18 mouse cellular contexts compared by ENCODE assay signal in the genomic region with DNA sequence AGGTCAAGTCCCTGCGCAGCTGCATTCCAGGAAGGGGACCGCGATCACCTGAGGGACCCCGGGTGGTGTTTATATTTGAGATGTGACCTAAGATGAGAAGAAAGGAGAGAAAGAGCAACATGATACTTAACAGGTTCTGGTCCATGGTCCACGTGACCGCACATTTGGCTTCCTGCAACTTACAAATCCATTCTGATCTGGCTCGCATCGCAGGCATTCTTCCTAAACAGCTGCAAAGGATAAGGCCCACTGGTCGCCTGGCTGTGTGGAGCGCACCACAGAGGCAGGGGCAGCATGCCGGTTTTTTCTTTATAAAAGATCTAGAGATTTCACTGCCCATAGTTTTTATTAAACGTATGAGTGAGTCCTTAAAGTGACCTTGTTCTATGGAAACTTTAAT.
DNase-seq lines count a peak whose midpoint lies in the region; ATAC-seq and TF ChIP-seq lines count a peak whose summit lies in the region.
"Had no signal": no experiment of that assay in that cellular context is flagged by ENCODE, and none has a peak within 500 bp of the region (broad histone marks: within the 10 kb centered on the region; RNA-seq: fewer than 3 reads in every experiment).

No protein-coding gene starts in this region.

- no peak for TF ChIP-seq POLR2A in heart, adult 2 months (IDR thresholded peaks at IDR 0.05; ENCODE audit: insufficient read depth, low read depth, low read length)

- no peaks in the 10 kb centered on the region for H3K36me3 ChIP-seq in heart, embryonic 14.5 days (ENCODE audit: control insufficient read depth, insufficient read depth, low read length)
- no peaks in the 10 kb centered on the region for H3K36me3 ChIP-seq in heart, adult 2 months (ENCODE audit: control insufficient read depth, insufficient read depth, low read length)
- H3K36me3 ChIP-seq in kidney, embryonic 16.5 days (ENCODE audit: insufficient read depth, low read length), result no peaks in the 10 kb centered on the region
- no peaks in the 10 kb centered on the region for H3K36me3 ChIP-seq in embryonic facial prominence, embryonic 10.5 days (replicated peaks)
- H3K36me3 ChIP-seq in embryonic facial prominence, embryonic 14.5 days (ENCODE audit: control insufficient read depth, insufficient read depth, low read length), result no peaks in the 10 kb centered on the region
- H3K36me3 ChIP-seq: forebrain, embryonic 15.5 days; G1E; limb, embryonic 12.5 days; midbrain, embryonic 13.5 days had no signal

- 28% methylated on average over 12 of the region's 12 CpGs for WGBS in heart, embryonic 14.5 days
- WGBS in heart, adult 2 months, result 53% methylated on average over 12 of the region's 12 CpGs
- 38% methylated on average over 12 of the region's 12 CpGs for WGBS in kidney, embryonic 16.5 days
- WGBS in embryonic facial prominence, embryonic 10.5 days, result 55% methylated on average over 12 of the region's 12 CpGs
- 37% methylated on average over 12 of the region's 12 CpGs for WGBS in embryonic facial prominence, embryonic 14.5 days

- peaks cover 7 to 11% of the 10 kb centered on the region in 2 experiments for H3K4me1 ChIP-seq in heart, embryonic 14.5 days (ENCODE audit: control insufficient read depth in 2 of 2, insufficient read depth in 2 of 2, low read length in 2 of 2)
- no peaks in the 10 kb centered on the region for H3K4me1 ChIP-seq in heart, adult 2 months (ENCODE audit: control insufficient read depth, insufficient read depth, low read length)
- H3K4me1 ChIP-seq in kidney, embryonic 16.5 days (ENCODE audit: insufficient read depth, low read length), result peaks cover 37% of the 10 kb centered on the region
- H3K4me1 ChIP-seq in embryonic facial prominence, embryonic 10.5 days, result peaks cover 49% of the 10 kb centered on the region
- H3K4me1 ChIP-seq in embryonic facial prominence, embryonic 14.5 days (ENCODE audit: control insufficient read depth, insufficient read depth, low read length), result peaks cover 5% of the 10 kb centered on the region; the same call in 1 of the 2 replicates
- H3K4me1 ChIP-seq: forebrain, embryonic 15.5 days; midbrain, embryonic 13.5 days had no signal

- H3K4me3 ChIP-seq in heart, embryonic 14.5 days (ENCODE audit: control insufficient read depth in 1 of 2, insufficient read depth in 1 of 2, low read depth in 1 of 2, low read length in 2 of 2), result peak overlapping the region; percentile 16 to 26; a peak in 3 of 4 replicates
- no peak overlapping the region for H3K4me3 ChIP-seq in heart, adult 2 months
- no peak overlapping the region for H3K4me3 ChIP-seq in kidney, embryonic 16.5 days (ENCODE audit: low read length)
- H3K4me3 ChIP-seq in embryonic facial prominence, embryonic 10.5 days, result no peak overlapping the region
- H3K4me3 ChIP-seq in embryonic facial prominence, embryonic 14.5 days (ENCODE audit: low read depth, low read length), result no peak overlapping the region
- H3K4me3 ChIP-seq: forebrain, embryonic 15.5 days; left cerebral cortex, adult 2 months; limb, embryonic 12.5 days; midbrain, embryonic 13.5 days had no signal

- H3K27me3 ChIP-seq in heart, embryonic 14.5 days (ENCODE audit: control insufficient read depth, insufficient read depth, low read length), result no peaks in the 10 kb centered on the region
- H3K27me3 ChIP-seq in heart, adult 2 months (ENCODE audit: control insufficient read depth, insufficient read depth, low read length), result no peaks in the 10 kb centered on the region
- no peaks in the 10 kb centered on the region for H3K27me3 ChIP-seq in kidney, embryonic 16.5 days (ENCODE audit: insufficient read depth, low read length)
- no peaks in the 10 kb centered on the region for H3K27me3 ChIP-seq in embryonic facial prominence, embryonic 10.5 days (replicated peaks; ENCODE audit: low read depth, poor library complexity, severe bottlenecking)
- no peaks in the 10 kb centered on the region for H3K27me3 ChIP-seq in embryonic facial prominence, embryonic 14.5 days (replicated peaks; ENCODE audit: control insufficient read depth, insufficient read depth, low read length)
- H3K27me3 ChIP-seq: forebrain, embryonic 15.5 days; midbrain, embryonic 13.5 days had no signal

- 0 out of 2 replicates have a peak overlapping the region, but pooled peaks have one; percentile 34 for H3K9ac ChIP-seq in heart, embryonic 14.5 days (ENCODE audit: low read length)
- H3K9ac ChIP-seq in heart, adult 2 months (ENCODE audit: low read depth, low read length), result no peak overlapping the region
- H3K9ac ChIP-seq in kidney, embryonic 16.5 days (replicated peaks; ENCODE audit: low read length), result no peak overlapping the region
- H3K9ac ChIP-seq in embryonic facial prominence, embryonic 14.5 days (ENCODE audit: low read depth, low read length), result no peak overlapping the region
- H3K9ac ChIP-seq: forebrain, embryonic 15.5 days; limb, embryonic 12.5 days; midbrain, embryonic 13.5 days had no signal

- DNase-seq in heart, adult 2 months, result no peak
- no peak for DNase-seq in kidney, adult 11 months
- peak; percentile 49 for DNase-seq in embryonic facial prominence, embryonic 10.5 days (ENCODE audit: low spot score)
- peak; percentile 81 for DNase-seq in embryonic facial prominence, embryonic 14.5 days (ENCODE audit: low spot score)
- DNase-seq: adrenal gland, adult 2 months; cerebellum, adult 11 months; cerebellum, postnatal 25 days; lung, postnatal 36 days; right cerebral cortex, postnatal 25 days had no signal

- TF ChIP-seq EP300 in heart, adult 2 months (IDR thresholded peaks at IDR 0.05; ENCODE audit: insufficient read depth, low read depth, low read length), result no peak

- H3K27ac ChIP-seq in heart, embryonic 14.5 days (replicated peaks in 1 of 2; ENCODE audit: control insufficient read depth in 1 of 2, insufficient read depth in 1 of 2, low read depth in 2 of 2, low read length in 2 of 2), result no peak overlapping the region
- no peak overlapping the region for H3K27ac ChIP-seq in heart, adult 2 months
- H3K27ac ChIP-seq in kidney, embryonic 16.5 days (ENCODE audit: low read length), result no peak overlapping the region
- no peak overlapping the region; the same call in 1 of the 2 replicates for H3K27ac ChIP-seq in embryonic facial prominence, embryonic 10.5 days (replicated peaks)
- H3K27ac ChIP-seq in embryonic facial prominence, embryonic 14.5 days (replicated peaks; ENCODE audit: low read depth, low read length), result no peak overlapping the region
- H3K27ac ChIP-seq: forebrain, embryonic 15.5 days; left cerebral cortex, adult 2 months; limb, embryonic 12.5 days; midbrain, embryonic 13.5 days had no signal

- peak overlapping the region; percentile 62 for H3K4me2 ChIP-seq in heart, embryonic 14.5 days (ENCODE audit: low read length)
- peak overlapping the region; percentile 22 for H3K4me2 ChIP-seq in kidney, embryonic 16.5 days (replicated peaks; ENCODE audit: low read depth, low read length)
- peak overlapping the region; percentile 8; the same call in 1 of the 2 replicates for H3K4me2 ChIP-seq in embryonic facial prominence, embryonic 14.5 days (ENCODE audit: low read depth, low read length)
- H3K4me2 ChIP-seq: forebrain, embryonic 15.5 days; limb, embryonic 12.5 days; midbrain, embryonic 13.5 days had no signal

- no peak for TF ChIP-seq CTCF in heart, adult 2 months (IDR thresholded peaks at IDR 0.05)

- no peaks in the 10 kb centered on the region for H3K79me2 ChIP-seq in heart, adult 2 months (replicated peaks; ENCODE audit: control insufficient read depth, insufficient read depth, low read length)

- no peak for ATAC-seq in heart, embryonic 14.5 days (ENCODE audit: insufficient number of reproducible peaks, insufficient read depth, low FRiP score, low read depth)
- ATAC-seq in kidney, embryonic 16.5 days (ENCODE audit: low FRiP score, low TSS enrichment), result no peak
- ATAC-seq in embryonic facial prominence, embryonic 14.5 days (ENCODE audit: low read depth), result peak; percentile 70; the same call in 1 of the 2 replicates
- no peak for ATAC-seq in megakaryocyte, adult 5-6 weeks (ENCODE audit: poor library complexity, severe bottlenecking)
- ATAC-seq: forebrain, embryonic 15.5 days; intestine, postnatal 0 days; midbrain, embryonic 13.5 days had no signal

- intact Hi-C loops in heart, adult 2 months (cut with DNase I), result no loop called here

- H3K9me3 ChIP-seq in heart, embryonic 14.5 days (ENCODE audit: control insufficient read depth, low read length), result no peaks in the 10 kb centered on the region
- H3K9me3 ChIP-seq in kidney, embryonic 16.5 days (ENCODE audit: low read length), result no peaks in the 10 kb centered on the region
- no peaks in the 10 kb centered on the region for H3K9me3 ChIP-seq in embryonic facial prominence, embryonic 10.5 days
- H3K9me3 ChIP-seq in embryonic facial prominence, embryonic 14.5 days (ENCODE audit: control insufficient read depth, low read length), result no peaks in the 10 kb centered on the region
- H3K9me3 ChIP-seq: forebrain, embryonic 15.5 days; G1E; limb, embryonic 12.5 days; midbrain, embryonic 13.5 days had no signal

Comparison
In these comparisons a context has a peak if more than half of its experiments do, and no peak if none do; other contexts are left out.
1. H3K4me3 ChIP-seq: peak in heart, embryonic 14.5 days (2 of 2); none in heart, adult 2 months (single experiment), kidney, embryonic 16.5 days (single experiment), embryonic facial prominence, embryonic 10.5 days (single experiment) and embryonic facial prominence, embryonic 14.5 days (single experiment).
2. H3K4me2 ChIP-seq: peak in every context shown above with its lines; median percentile 62 in heart, embryonic 14.5 days; 22 in kidney, embryonic 16.5 days; 8 in embryonic facial prominence, embryonic 14.5 days.
3. DNase-seq: peak in embryonic facial prominence, embryonic 10.5 days (single experiment) and embryonic facial prominence, embryonic 14.5 days (single experiment); none in heart, adult 2 months (0 of 2) and kidney, adult 11 months (single experiment).